ENCODE assay signal across 9 mouse cellular contexts in the genomic region with DNA sequence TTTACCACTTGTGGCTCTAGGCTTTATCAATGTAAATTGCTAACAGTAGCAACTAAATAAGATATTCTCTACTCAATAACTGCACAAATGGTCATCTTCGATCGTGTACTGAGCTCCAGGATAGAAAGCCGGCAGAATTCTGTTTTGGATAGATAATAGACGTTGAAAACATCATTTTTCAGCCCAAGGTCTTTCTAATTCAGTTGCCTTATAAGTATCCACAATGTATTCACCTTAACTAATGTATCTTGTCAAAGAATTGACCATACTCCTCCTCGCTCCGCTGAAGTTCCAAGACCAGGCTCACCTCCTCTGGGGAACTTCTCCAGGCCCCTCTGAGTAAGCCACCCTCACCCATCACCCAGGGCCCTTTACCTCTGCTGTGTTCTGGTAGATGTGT. TPM values are rescaled to one million over a fixed set of nuclear protein-coding genes. Genes with fewer than 3 reads are reported as not detected.
A peak's percentile ranks its signal among the peaks of the same experiment; 100 is the strongest.
DNase-seq lines count a peak whose midpoint lies in the region; ATAC-seq lines count a peak whose summit lies in the region.
"Had no signal": no experiment of that assay in that cellular context is flagged by ENCODE, and none has a peak within 500 bp of the region (broad histone marks: within the 10 kb centered on the region; RNA-seq: fewer than 3 reads in every experiment).

No protein-coding gene starts in this region.

- no peaks in the 10 kb centered on the region for H3K9me3 ChIP-seq in neural tube, embryonic 11.5 days (ENCODE audit: control insufficient read depth, low read length)
- H3K9me3 ChIP-seq in limb, embryonic 15.5 days, result no peaks in the 10 kb centered on the region
- 0 out of 2 replicates have a peak, but pooled peaks cover 4% of the 10 kb centered on the region for H3K9me3 ChIP-seq in stomach, embryonic 16.5 days (replicated peaks; ENCODE audit: control insufficient read depth, low read length)

- peak overlapping the region; percentile 75 for H3K4me3 ChIP-seq in neural tube, embryonic 11.5 days (ENCODE audit: low read depth, low read length)
- H3K4me3 ChIP-seq in limb, embryonic 15.5 days, result peak overlapping the region; percentile 80
- H3K4me3 ChIP-seq in stomach, embryonic 16.5 days (replicated peaks; ENCODE audit: low read length), result peak overlapping the region; percentile 75

- peak overlapping the region; percentile 88 for H3K9ac ChIP-seq in neural tube, embryonic 11.5 days (ENCODE audit: low read length)
- no peak overlapping the region for H3K9ac ChIP-seq in limb, embryonic 15.5 days
- no peak overlapping the region for H3K9ac ChIP-seq in stomach, embryonic 16.5 days (ENCODE audit: low read length)

- intact Hi-C loops in gastrocnemius, postnatal 36 days (cut with DNase I), result no loop called here

- peak overlapping the region; percentile 71 for H3K4me2 ChIP-seq in neural tube, embryonic 11.5 days (ENCODE audit: low read depth)
- H3K4me2 ChIP-seq in limb, embryonic 15.5 days, result peak overlapping the region; percentile 88
- peak overlapping the region; percentile 73 for H3K4me2 ChIP-seq in stomach, embryonic 16.5 days (ENCODE audit: low read depth, low read length)

- no peaks in the 10 kb centered on the region for H3K27me3 ChIP-seq in neural tube, embryonic 11.5 days (ENCODE audit: control insufficient read depth, insufficient read depth, low read length)
- no peaks in the 10 kb centered on the region for H3K27me3 ChIP-seq in limb, embryonic 15.5 days
- H3K27me3 ChIP-seq in stomach, embryonic 16.5 days (ENCODE audit: control insufficient read depth, insufficient read depth, low read length), result no peaks in the 10 kb centered on the region

- H3K27ac ChIP-seq in neural tube, embryonic 11.5 days (ENCODE audit: low read depth, low read length), result no peak overlapping the region
- H3K27ac ChIP-seq in limb, embryonic 15.5 days, result no peak overlapping the region
- no peak overlapping the region for H3K27ac ChIP-seq in stomach, embryonic 16.5 days (ENCODE audit: low read length)

- 54% methylated on average over 6 of the region's 6 CpGs for WGBS in neural tube, embryonic 11.5 days
- WGBS in limb, embryonic 15.5 days, result 45% methylated on average over 6 of the region's 6 CpGs
- WGBS in stomach, embryonic 16.5 days, result 39% methylated on average over 6 of the region's 6 CpGs

- peaks cover 4% of the 10 kb centered on the region; the same call in 1 of the 2 replicates for H3K4me1 ChIP-seq in neural tube, embryonic 11.5 days (ENCODE audit: control insufficient read depth, insufficient read depth, low read length)
- peaks cover 10% of the 10 kb centered on the region for H3K4me1 ChIP-seq in limb, embryonic 15.5 days
- H3K4me1 ChIP-seq in stomach, embryonic 16.5 days (ENCODE audit: control insufficient read depth, insufficient read depth, low read length), result no peaks in the 10 kb centered on the region

- no peak for ATAC-seq in neural tube, embryonic 11.5 days (ENCODE audit: insufficient read depth, low FRiP score, low TSS enrichment)
- no peak for ATAC-seq in limb, embryonic 15.5 days (ENCODE audit: insufficient number of reproducible peaks, low FRiP score, low TSS enrichment, low read depth)
- no peak for ATAC-seq in stomach, embryonic 16.5 days (ENCODE audit: insufficient read depth, low FRiP score)

- peaks cover 12% of the 10 kb centered on the region for H3K36me3 ChIP-seq in neural tube, embryonic 11.5 days (ENCODE audit: control insufficient read depth, insufficient read depth, low read length)
- H3K36me3 ChIP-seq in limb, embryonic 15.5 days, result 0 out of 2 replicates have a peak, but pooled peaks cover 9% of the 10 kb centered on the region
- H3K36me3 ChIP-seq in stomach, embryonic 16.5 days (ENCODE audit: control insufficient read depth, insufficient read depth, low read length), result no peaks in the 10 kb centered on the region

- peak; percentile 22 for DNase-seq in embryo, embryonic 9.5 days (ENCODE audit: extremely low spot score)
- no peak for DNase-seq in embryo, embryonic 10.5 days (ENCODE audit: low spot score)
- DNase-seq in neural tube, embryonic 11.5 days (ENCODE audit: low spot score), result no peak
- DNase-seq in neural tube, embryonic 10.5 days (ENCODE audit: extremely low spot score, low spot score), result no peak
- no peak for DNase-seq in yolk sac, embryonic 10.5 days (ENCODE audit: low spot score)
- DNase-seq in gastrocnemius, postnatal 36 days, result no peak

RNA-seq across cellular contexts. Expression of a gene that starts 1.2 kb away (rescaled TPM):
- polyA plus RNA-seq in neural tube, embryonic 11.5 days (2014; fragmentation: Nextera tagmentation; extraction: Ambion mirVana), result 96.2 and 106 TPM in 2 replicates
- polyA plus RNA-seq in limb, embryonic 15.5 days (2015; fragmentation: Nextera tagmentation; extraction: Ambion mirVana), result 19.4 and 26.2 TPM in 2 replicates
- 11.7 and 11.8 TPM in 2 replicates for polyA plus RNA-seq in stomach, embryonic 16.5 days (2015; fragmentation: Nextera tagmentation; extraction: Ambion mirVana)
- under 1 TPM; 0.69 to 0.94 TPM for total RNA-seq in gastrocnemius, postnatal 36 days (2021)

RNA-seq across cellular contexts. Expression of a gene that starts 40.3 kb away (rescaled TPM):
- 150 and 156 TPM in 2 replicates for polyA plus RNA-seq in neural tube, embryonic 11.5 days (2014; fragmentation: Nextera tagmentation; extraction: Ambion mirVana)
- polyA plus RNA-seq in limb, embryonic 15.5 days (2015; fragmentation: Nextera tagmentation; extraction: Ambion mirVana), result 130 and 134 TPM in 2 replicates
- polyA plus RNA-seq in stomach, embryonic 16.5 days (2015; fragmentation: Nextera tagmentation; extraction: Ambion mirVana), result 123 and 135 TPM in 2 replicates
- total RNA-seq in gastrocnemius, postnatal 36 days (2021), result 10 to 100 TPM; 23.2 to 29.4 TPM

RNA-seq across cellular contexts. Expression of a gene that starts 54.3 kb away (rescaled TPM):
- 97.3 and 105 TPM in 2 replicates for polyA plus RNA-seq in neural tube, embryonic 11.5 days (2014; fragmentation: Nextera tagmentation; extraction: Ambion mirVana)
- 15.6 and 19.2 TPM in 2 replicates for polyA plus RNA-seq in limb, embryonic 15.5 days (2015; fragmentation: Nextera tagmentation; extraction: Ambion mirVana)
- 19.1 and 21.3 TPM in 2 replicates for polyA plus RNA-seq in stomach, embryonic 16.5 days (2015; fragmentation: Nextera tagmentation; extraction: Ambion mirVana)
- under 1 TPM in 1 of 2 experiments, not detected in 1; 0.92 TPM for total RNA-seq in gastrocnemius, postnatal 36 days (2021)
- total RNA-seq: neutrophil, adult 5-6 weeks had no signal
